Mouse (Mus musculus) spleen, adult 18-20 months (tissue): ENCODE results near the gene Ano4.

Source experiments
- DNase-seq, 2 experiments: peaks; one replicate each; pipeline ENCODE4 v3.0.0; 2022; ENCODE audit warnings: mixed read lengths in 2 of 2

The Ano4 gene

GRCm38 (mm10) chr10:89273001-89273680, 71.4 kb downstream of the Ano4 start:
- no peak for DNase-seq

GRCm38 (mm10) chr10:89267312-89267711, 77.2 kb downstream of the Ano4 start:
- no peak for DNase-seq

- DNase-seq, result no peak
Measured at GRCm38 (mm10) chr10:89263396-89263795, 81.2 kb downstream of the Ano4 start.

- no peak for DNase-seq
Measured at GRCm38 (mm10) chr10:89257457-89258381, 86.8 kb downstream of the Ano4 start.

GRCm38 (mm10) chr10:89256762-89257456, 87.7 kb downstream of the Ano4 start:
- no peak for DNase-seq

- no peak for DNase-seq
Measured at GRCm38 (mm10) chr10:89254765-89255164, 89.8 kb downstream of the Ano4 start.

- no peak for DNase-seq
Measured at GRCm38 (mm10) chr10:89253799-89254198, 90.8 kb downstream of the Ano4 start.

GRCm38 (mm10) chr10:89252636-89253035, 91.9 kb downstream of the Ano4 start:
- DNase-seq, result no peak

- no peak for DNase-seq
Measured at GRCm38 (mm10) chr10:89243808-89244207, 100.8 kb downstream of the Ano4 start.

GRCm38 (mm10) chr10:89224524-89224923, 120.0 kb downstream of the Ano4 start:
- no peak for DNase-seq

- no peak for DNase-seq
Measured at GRCm38 (mm10) chr10:89222284-89222989, 122.1 kb downstream of the Ano4 start.

GRCm38 (mm10) chr10:89216078-89216477, 128.5 kb downstream of the Ano4 start:
- DNase-seq, result no peak

- DNase-seq, result peak in 1 of 2 experiments; percentile 4
Measured at GRCm38 (mm10) chr10:89205858-89206257, 138.7 kb downstream of the Ano4 start.

- no peak for DNase-seq
Measured at GRCm38 (mm10) chr10:89196444-89196843, 148.1 kb downstream of the Ano4 start.

GRCm38 (mm10) chr10:89195068-89195467, 149.5 kb downstream of the Ano4 start:
- no peak for DNase-seq

- DNase-seq, result no peak
Measured at GRCm38 (mm10) chr10:89194440-89194839, 150.1 kb downstream of the Ano4 start.

GRCm38 (mm10) chr10:89177921-89178320, 166.6 kb downstream of the Ano4 start:
- DNase-seq, result no peak

GRCm38 (mm10) chr10:89164533-89164932, 180.0 kb downstream of the Ano4 start:
- no peak for DNase-seq

- DNase-seq, result no peak
Measured at GRCm38 (mm10) chr10:89155502-89155901, 189.1 kb downstream of the Ano4 start.

GRCm38 (mm10) chr10:89154797-89155465, 189.6 kb downstream of the Ano4 start:
- no peak for DNase-seq

- no peak for DNase-seq
Measured at GRCm38 (mm10) chr10:89149166-89149565, 195.4 kb downstream of the Ano4 start.

GRCm38 (mm10) chr10:89121391-89121790, 223.2 kb downstream of the Ano4 start:
- DNase-seq, result no peak
